Mouse (Mus musculus): ENCODE results near the gene Pou3f3. TPM values are rescaled to one million over a fixed set of nuclear protein-coding genes. Genes with fewer than 3 reads are reported as not detected.

Pou3f3 gene
- polyA plus RNA-seq, 1 experiment from 2014 or later, result 10.6 TPM

- peak overlapping the region; percentile 98 for H3K27ac ChIP-seq
- no peaks in the 10 kb centered on the region for H3K27me3 ChIP-seq (ENCODE audit: control insufficient read depth, insufficient read depth, low read length)
- peaks cover 24% of the 10 kb centered on the region for H3K36me3 ChIP-seq (replicated peaks; ENCODE audit: control insufficient read depth, insufficient read depth)
- peaks cover 22% of the 10 kb centered on the region for H3K4me1 ChIP-seq (replicated peaks; ENCODE audit: control insufficient read depth, insufficient read depth, low read length)
- H3K9me3 ChIP-seq (ENCODE audit: control insufficient read depth, low read length), result no peaks in the 10 kb centered on the region
- peak overlapping the region; percentile 89 for H3K4me3 ChIP-seq (replicated peaks; ENCODE audit: low read length)
- WGBS, result under 1% methylated on average over 19 of the region's 19 CpGs
- H3K4me2 ChIP-seq (replicated peaks), result peak overlapping the region; percentile 99
- ATAC-seq (ENCODE audit: low FRiP score) (no peak), DNase-seq (ENCODE audit: low spot score) (no peak)
- H3K9ac ChIP-seq, result peak overlapping the region; percentile 85
Measured at GRCm38 (mm10) chr1:42699471-42699871, 3.9 kb downstream of the Pou3f3 start.

DNA sequence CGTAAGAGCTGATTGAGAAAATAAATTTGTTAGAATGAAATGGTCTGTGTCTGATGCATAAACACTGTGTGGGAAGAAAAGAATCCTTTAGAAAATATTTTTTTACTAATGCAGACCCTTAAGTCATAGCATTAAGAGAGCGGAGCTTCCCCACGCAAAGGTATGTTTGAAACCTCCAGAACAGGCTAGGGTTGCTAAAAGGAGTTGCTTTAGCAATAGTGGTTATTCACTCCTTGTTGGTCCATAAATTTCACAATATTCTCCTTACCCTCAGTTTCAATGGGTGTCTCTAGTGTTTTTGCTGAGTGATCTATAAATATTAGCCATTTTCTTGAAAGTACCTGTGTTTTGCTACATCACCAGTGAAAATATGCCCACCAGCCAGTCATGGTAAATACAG is 4.6 kb downstream of the Pou3f3 start:
- peaks cover 27% of the 10 kb centered on the region for H3K4me1 ChIP-seq (replicated peaks; ENCODE audit: control insufficient read depth, insufficient read depth, low read length)
- peak overlapping the region; percentile 77 for H3K27ac ChIP-seq

GRCm38 (mm10) chr1:42700815-42701214 is 5.2 kb downstream of the Pou3f3 start:
- H3K4me1 ChIP-seq (replicated peaks; ENCODE audit: control insufficient read depth, insufficient read depth, low read length), result peaks cover 34% of the 10 kb centered on the region
- DNase-seq (ENCODE audit: low spot score), result peak; percentile 35

More for the DNA sequence above, 4.6 kb downstream of the Pou3f3 start:
- DNase-seq (ENCODE audit: low spot score), result no peak
- Histone ChIP-seq H3K9me3 (ENCODE audit: control insufficient read depth, low read length) (no peaks in the 10 kb centered on the region), H3K36me3 (replicated peaks; ENCODE audit: control insufficient read depth, insufficient read depth) (peaks cover 24% of the 10 kb centered on the region), H3K4me2 (replicated peaks) (peak overlapping the region; percentile 99), H3K9ac (peak overlapping the region; percentile 85), H3K4me3 (replicated peaks; ENCODE audit: low read length) (peak overlapping the region; percentile 89), H3K27me3 (ENCODE audit: control insufficient read depth, insufficient read depth, low read length) (no peaks in the 10 kb centered on the region)
- no peak for ATAC-seq (ENCODE audit: low FRiP score)
- 5% methylated on average over 3 of the region's 3 CpGs for WGBS

DNA sequence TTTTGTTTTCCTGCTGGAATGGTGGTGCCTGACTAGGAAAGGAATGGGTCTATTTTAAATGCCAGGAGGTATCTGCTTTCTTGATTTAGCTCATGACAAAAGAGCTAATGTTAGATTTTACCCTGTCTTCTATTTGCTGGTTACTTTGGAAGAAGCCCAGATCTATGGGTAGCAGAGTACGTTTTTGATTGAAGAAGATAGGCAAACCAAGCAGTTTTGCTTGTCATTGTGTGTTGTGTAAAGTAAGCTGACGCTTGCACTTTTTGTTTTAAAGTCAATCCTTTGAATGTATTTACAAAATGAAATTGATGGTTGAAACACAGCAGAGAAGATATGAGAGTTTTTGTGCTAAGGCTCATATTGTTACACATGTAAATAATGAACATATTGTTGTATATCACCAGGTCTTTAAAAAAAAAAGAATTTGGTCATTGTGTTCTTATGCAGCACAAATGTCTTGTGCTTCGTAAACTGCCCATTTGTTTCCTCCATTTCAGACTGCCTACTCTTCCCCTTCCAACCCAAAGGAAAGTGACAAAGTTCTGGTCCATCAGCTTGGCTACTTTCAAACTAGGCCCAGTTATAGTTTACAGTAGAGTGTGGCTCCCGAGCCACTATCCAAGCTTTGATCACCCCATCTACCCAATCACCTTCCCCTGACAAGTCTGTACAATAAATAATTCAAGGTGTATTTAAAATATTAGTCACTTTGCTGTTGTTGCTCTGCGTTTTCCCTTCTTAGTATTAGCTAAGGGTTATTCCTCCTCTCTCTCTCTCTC is 6.5 kb downstream of the Pou3f3 start:
- DNase-seq (ENCODE audit: low spot score), result peak; percentile 42
- Histone ChIP-seq H3K27ac (peak overlapping the region; percentile 67), H3K4me2 (replicated peaks) (peak overlapping the region; percentile 99), H3K9ac (peak overlapping the region; percentile 85), H3K4me1 (replicated peaks; ENCODE audit: control insufficient read depth, insufficient read depth, low read length) (peaks cover 39% of the 10 kb centered on the region), H3K9me3 (ENCODE audit: control insufficient read depth, low read length) (no peaks in the 10 kb centered on the region), H3K4me3 (replicated peaks; ENCODE audit: low read length) (peak overlapping the region; percentile 89), H3K27me3 (ENCODE audit: control insufficient read depth, insufficient read depth, low read length) (no peaks in the 10 kb centered on the region), H3K36me3 (replicated peaks; ENCODE audit: control insufficient read depth, insufficient read depth) (peaks cover 24% of the 10 kb centered on the region)
- 14% methylated on average over 5 of the region's 5 CpGs for WGBS
- ATAC-seq (ENCODE audit: low FRiP score), result no peak

More at GRCm38 (mm10) chr1:42700815-42701214, 5.2 kb downstream of the Pou3f3 start:
- Histone ChIP-seq H3K9me3 (ENCODE audit: control insufficient read depth, low read length) (no peaks in the 10 kb centered on the region), H3K27me3 (ENCODE audit: control insufficient read depth, insufficient read depth, low read length) (no peaks in the 10 kb centered on the region), H3K4me3 (replicated peaks; ENCODE audit: low read length) (peak overlapping the region; percentile 89), H3K9ac (peak overlapping the region; percentile 85), H3K4me2 (replicated peaks) (peak overlapping the region; percentile 99), H3K36me3 (replicated peaks; ENCODE audit: control insufficient read depth, insufficient read depth) (peaks cover 24% of the 10 kb centered on the region), H3K27ac (peak overlapping the region; percentile 66)
- WGBS, result 17% methylated on average over 1 of the region's 1 CpGs
- ATAC-seq (ENCODE audit: low FRiP score), result no peak

DNA sequence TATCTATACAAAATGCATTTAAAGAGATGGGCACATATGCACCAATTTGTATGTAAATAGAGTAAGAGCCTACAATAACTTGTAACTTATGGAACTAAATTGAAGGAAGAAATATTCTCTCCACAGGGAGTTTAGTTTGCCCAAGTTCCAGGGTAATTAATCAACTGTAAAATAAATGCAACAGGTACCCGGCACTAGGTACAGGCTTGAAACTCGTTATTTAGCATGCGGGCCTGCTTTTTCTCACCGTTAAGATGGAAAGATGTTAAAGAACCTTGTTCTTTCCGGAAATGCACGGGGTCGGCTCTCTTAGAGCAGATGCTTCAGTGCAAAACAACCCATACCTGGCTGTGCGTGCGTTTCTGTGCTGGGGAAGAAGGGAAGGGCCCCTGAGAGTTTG is 7.4 kb downstream of the Pou3f3 start:
- Histone ChIP-seq H3K36me3 (replicated peaks; ENCODE audit: control insufficient read depth, insufficient read depth) (peaks cover 16% of the 10 kb centered on the region), H3K4me3 (replicated peaks; ENCODE audit: low read length) (peak overlapping the region; percentile 31), H3K27me3 (ENCODE audit: control insufficient read depth, insufficient read depth, low read length) (no peaks in the 10 kb centered on the region), H3K4me2 (replicated peaks) (peak overlapping the region; percentile 65), H3K4me1 (replicated peaks; ENCODE audit: control insufficient read depth, insufficient read depth, low read length) (peaks cover 43% of the 10 kb centered on the region), H3K9ac (peak overlapping the region; percentile 53), H3K9me3 (ENCODE audit: control insufficient read depth, low read length) (no peaks in the 10 kb centered on the region), H3K27ac (peak overlapping the region; percentile 78)
- WGBS, result 7% methylated on average over 9 of the region's 9 CpGs
- ATAC-seq (ENCODE audit: low FRiP score) (no peak), DNase-seq (ENCODE audit: low spot score) (peak; percentile 48)

DNA sequence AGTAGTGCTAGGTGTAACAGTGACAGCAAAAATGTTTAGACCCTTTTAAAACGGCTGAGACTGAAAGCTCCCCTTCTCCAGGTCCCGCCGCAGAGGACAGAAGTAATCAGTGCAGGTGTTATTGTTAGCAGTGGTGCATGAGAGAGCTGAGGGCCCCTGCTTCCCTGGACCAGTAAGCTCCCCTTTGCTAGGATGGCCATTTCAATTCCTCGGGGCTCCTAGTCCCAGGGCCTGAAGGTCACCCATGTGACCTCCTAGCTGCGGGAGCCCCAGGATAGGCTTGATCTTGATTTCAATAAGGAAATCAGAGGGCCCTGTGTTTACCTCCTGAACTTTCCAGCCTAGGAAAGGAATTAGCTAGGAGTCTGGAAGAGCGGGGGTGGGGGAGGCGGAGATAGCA is 7.9 kb downstream of the Pou3f3 start:
- 5% methylated on average over 7 of the region's 7 CpGs for WGBS
- no peak for DNase-seq (ENCODE audit: low spot score)

GRCm38 (mm10) chr1:42703851-42704613 is 8.5 kb downstream of the Pou3f3 start:
- Histone ChIP-seq H3K27me3 (ENCODE audit: control insufficient read depth, insufficient read depth, low read length) (no peaks in the 10 kb centered on the region), H3K27ac (peak overlapping the region; percentile 78), H3K4me2 (replicated peaks) (peak overlapping the region; percentile 65), H3K4me3 (replicated peaks; ENCODE audit: low read length) (peak overlapping the region; percentile 31), H3K36me3 (replicated peaks; ENCODE audit: control insufficient read depth, insufficient read depth) (peaks cover 7% of the 10 kb centered on the region), H3K9ac (peak overlapping the region; percentile 53), H3K4me1 (replicated peaks; ENCODE audit: control insufficient read depth, insufficient read depth, low read length) (peaks cover 49% of the 10 kb centered on the region), H3K9me3 (ENCODE audit: control insufficient read depth, low read length) (no peaks in the 10 kb centered on the region)
- ATAC-seq (ENCODE audit: low FRiP score), result peak; percentile 82
- DNase-seq (ENCODE audit: low spot score), result peak; percentile 81
- WGBS, result 1% methylated on average over 26 of the region's 26 CpGs

More for the DNA sequence above, 7.9 kb downstream of the Pou3f3 start:
- ATAC-seq (ENCODE audit: low FRiP score), result 0 out of 2 replicates have a peak, but pooled peaks have one; percentile 7
- H3K9me3 ChIP-seq (ENCODE audit: control insufficient read depth, low read length), result no peaks in the 10 kb centered on the region
- peaks cover 43% of the 10 kb centered on the region for H3K4me1 ChIP-seq (replicated peaks; ENCODE audit: control insufficient read depth, insufficient read depth, low read length)
- H3K4me3 ChIP-seq (replicated peaks; ENCODE audit: low read length), result peak overlapping the region; percentile 31
- H3K9ac ChIP-seq, result peak overlapping the region; percentile 53
- H3K4me2 ChIP-seq (replicated peaks), result peak overlapping the region; percentile 65
- H3K27me3 ChIP-seq (ENCODE audit: control insufficient read depth, insufficient read depth, low read length), result no peaks in the 10 kb centered on the region
- peak overlapping the region; percentile 78 for H3K27ac ChIP-seq
- H3K36me3 ChIP-seq (replicated peaks; ENCODE audit: control insufficient read depth, insufficient read depth), result peaks cover 13% of the 10 kb centered on the region

DNA sequence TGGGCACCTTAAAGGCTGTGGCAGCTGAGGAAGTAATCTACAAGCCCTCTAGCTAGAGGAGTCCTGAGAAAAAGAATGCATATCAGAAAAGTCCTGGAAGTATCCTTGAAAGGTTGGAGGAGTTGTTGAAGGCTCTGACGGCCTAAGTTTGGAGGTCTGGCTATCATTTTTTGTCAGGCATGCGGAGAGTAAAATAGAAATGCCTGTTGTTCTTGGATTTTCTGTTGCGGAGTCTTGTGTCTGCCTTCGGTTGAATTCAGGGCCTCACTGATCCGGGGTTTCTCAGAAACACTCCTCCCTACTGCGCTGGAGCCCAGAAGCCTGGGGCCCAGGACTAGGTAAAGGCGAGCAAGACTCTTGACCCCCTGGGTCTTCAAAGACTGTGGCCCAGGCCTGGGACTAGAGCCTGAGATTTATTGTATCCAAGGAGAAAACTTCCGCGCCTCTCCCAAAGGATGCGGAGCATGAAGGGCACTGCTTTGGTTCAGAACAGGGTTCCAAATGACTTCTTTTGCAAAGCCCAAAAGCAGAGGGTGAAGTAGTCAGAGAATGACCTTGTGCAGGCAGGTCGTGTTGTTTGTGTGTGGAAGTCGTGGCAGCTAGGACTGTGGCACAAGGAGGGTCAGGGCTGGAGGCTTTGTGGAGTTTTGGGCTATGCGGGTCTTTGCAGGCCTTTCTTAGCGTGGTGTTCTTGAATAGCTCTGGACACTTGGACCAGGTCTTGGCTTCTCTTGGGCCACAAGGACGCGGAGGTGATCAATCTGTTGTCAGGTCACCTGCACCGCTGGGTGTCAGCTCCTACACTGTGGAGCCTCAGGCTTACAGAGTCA is 9.6 kb downstream of the Pou3f3 start:
- H3K4me2 ChIP-seq (replicated peaks), result peak overlapping the region; percentile 65
- WGBS, result 11% methylated on average over 17 of the region's 17 CpGs
- peak overlapping the region; percentile 43 for H3K9ac ChIP-seq
- peaks cover 51% of the 10 kb centered on the region for H3K4me1 ChIP-seq (replicated peaks; ENCODE audit: control insufficient read depth, insufficient read depth, low read length)
- no peaks in the 10 kb centered on the region for H3K9me3 ChIP-seq (ENCODE audit: control insufficient read depth, low read length)
- H3K4me3 ChIP-seq (replicated peaks; ENCODE audit: low read length), result peak overlapping the region; percentile 5; the same call in 1 of the 2 replicates
- H3K27me3 ChIP-seq (ENCODE audit: control insufficient read depth, insufficient read depth, low read length), result no peaks in the 10 kb centered on the region
- ATAC-seq (ENCODE audit: low FRiP score) (no peak), DNase-seq (ENCODE audit: low spot score) (peak; percentile 33)
- peak overlapping the region; percentile 50 for H3K27ac ChIP-seq
- no peaks in the 10 kb centered on the region for H3K36me3 ChIP-seq (replicated peaks; ENCODE audit: control insufficient read depth, insufficient read depth)

All from hindbrain, embryonic 14.5 days (tissue).